Mouse (Mus musculus) heart, postnatal 0 days (tissue): Measurements from ENCODE around the gene Spns2. TPM values are rescaled to one million over a fixed set of nuclear protein-coding genes. Genes with fewer than 3 reads are reported as not detected.

ENCODE experiments used
- ATAC-seq: fragments of 200-750 bp; cut with Nextera tagmentation; 2 replicates; pipeline ENCODE4 v1.8.0; 2017; ENCODE audit warnings: low read depth, moderate number of reproducible peaks, moderate library complexity; ENCODE audit not compliant: insufficient read depth
- DNase-seq: peaks from one replicate; pipeline ENCODE4 v3.0.0-alpha.2; 2016; ENCODE audit warnings: low spot score
- H3K27ac ChIP-seq: fragments of 300-500 bp; sonication (generic); 2 replicates; pipeline ENCODE4 v1.5.1; 2014; ENCODE audit warnings: low read depth, mild to moderate bottlenecking
- H3K27me3 ChIP-seq: fragments of 300-500 bp; sonication (generic); 2 replicates; pipeline ENCODE4 v1.6.1; 2014; ENCODE audit warnings: low read length, mixed read lengths; ENCODE audit not compliant: control insufficient read depth, insufficient read depth
- H3K36me3 ChIP-seq: fragments of 300-500 bp; sonication (generic); replicated peaks from 2 replicates; pipeline ENCODE4 v1.6.1; 2014; ENCODE audit warnings: low read length, mixed read lengths; ENCODE audit not compliant: control insufficient read depth, insufficient read depth
- H3K4me1 ChIP-seq: fragments of 300-500 bp; sonication (generic); 2 replicates; pipeline ENCODE4 v1.6.1; 2014; ENCODE audit warnings: antibody characterized with exemption; ENCODE audit not compliant: control insufficient read depth, insufficient read depth
- H3K4me2 ChIP-seq: fragments of 300-500 bp; sonication (generic); 2 replicates; pipeline ENCODE4 v1.6.1; 2014; ENCODE audit warnings: low read depth, mild to moderate bottlenecking, low read length, moderate library complexity
- H3K4me3 ChIP-seq: fragments of 300-500 bp; sonication (generic); 2 replicates; pipeline ENCODE4 v1.5.1; 2014; ENCODE audit warnings: low read depth, low read length
- H3K9ac ChIP-seq: fragments of 300-500 bp; sonication (generic); replicated peaks from 2 replicates; pipeline ENCODE4 v1.6.1; 2014; ENCODE audit warnings: low read depth, low read length, mixed read lengths
- H3K9me3 ChIP-seq: fragments of 300-500 bp; sonication (generic); replicated peaks from 2 replicates; pipeline ENCODE4 v1.6.1; 2016; ENCODE audit warnings: low read length; ENCODE audit not compliant: control insufficient read depth
- CTCF ChIP-seq: IDR thresholded peaks from 2 replicates; pipeline ENCODE4 v1.5.1; 2016; ENCODE audit warnings: antibody characterized with exemption, control low read depth, low read depth
- EP300 ChIP-seq: IDR thresholded peaks from 2 replicates; pipeline ENCODE4 v1.6.1; 2016; ENCODE audit warnings: antibody characterized with exemption, low read depth
- WGBS: fragments of 180-500 bp; shearing (Covaris S2); extraction: QIAGEN DNeasy Blood & Tissue Kit; methylation state at CpG from one replicate; pipeline ENCODE4 v1.1.7; 2014; 5-methylcytosine and 5-hydroxymethylcytosine counted together
- polyA plus RNA-seq: library from polyadenylated mRNA; unstranded; fragments of >200 nt; fragmentation: Nextera tagmentation; extraction: Ambion mirVana; gene quantifications from 2 replicates; pipeline ENCODE4 v1.2.1, GENCODE M21; 2015
- total RNA-seq: library from RNA; depleted of rRNA; stranded (reverse); fragments of >200 nt; gene quantifications from 2 replicates; pipeline ENCODE4 v1.2.3, GENCODE M21; 2014; ENCODE audit warnings: low replicate concordance

Gene Spns2
- total and polyA plus RNA-seq, 2 experiments from 2014 or later: 2.9 to 44.2 TPM

- 77% methylated on average over 5 of the region's 5 CpGs for WGBS
- peaks cover 7% of the 10 kb centered on the region for H3K4me1 ChIP-seq
Observed at GRCm38 (mm10) chr11:72508651-72509050, 18.9 kb upstream of the Spns2 start.

GRCm38 (mm10) chr11:72507651-72508050, 17.9 kb upstream of the Spns2 start:
- Histone ChIP-seq H3K9me3 (no peaks in the 10 kb centered on the region), H3K4me2 (no peak overlapping the region), H3K4me1 (peaks cover 7% of the 10 kb centered on the region), H3K9ac (no peak overlapping the region), H3K27me3 (no peaks in the 10 kb centered on the region), H3K4me3 (no peak overlapping the region), H3K27ac (no peak overlapping the region), H3K36me3 (no peaks in the 10 kb centered on the region)
- no peak for DNase-seq
- no peak for ATAC-seq
- no peak for TF ChIP-seq CTCF

More at GRCm38 (mm10) chr11:72508651-72509050, 18.9 kb upstream of the Spns2 start:
- H3K27ac ChIP-seq: no peak overlapping the region
- no peaks in the 10 kb centered on the region for H3K27me3 ChIP-seq
- DNase-seq: no peak
- no peak overlapping the region for H3K4me3 ChIP-seq
- no peaks in the 10 kb centered on the region for H3K36me3 ChIP-seq
- no peak overlapping the region for H3K4me2 ChIP-seq
- no peak for ATAC-seq
- no peaks in the 10 kb centered on the region for H3K9me3 ChIP-seq
- no peak for TF ChIP-seq EP300
- no peak for TF ChIP-seq CTCF
- no peak overlapping the region for H3K9ac ChIP-seq

GRCm38 (mm10) chr11:72504016-72504797, 14.5 kb upstream of the Spns2 start:
- Histone ChIP-seq H3K9ac (no peak overlapping the region), H3K4me3 (no peak overlapping the region), H3K27ac (no peak overlapping the region), H3K4me2 (no peak overlapping the region), H3K9me3 (no peaks in the 10 kb centered on the region), H3K27me3 (no peaks in the 10 kb centered on the region), H3K36me3 (no peaks in the 10 kb centered on the region), H3K4me1 (peaks cover 11% of the 10 kb centered on the region)
- TF ChIP-seq EP300 (no peak), CTCF (no peak)
- WGBS: 42% methylated on average over 10 of the region's 10 CpGs
- DNase-seq (no peak), ATAC-seq (no peak)

GRCm38 (mm10) chr11:72503501-72503921, 13.8 kb upstream of the Spns2 start:
- Histone ChIP-seq H3K4me1 (peaks cover 11% of the 10 kb centered on the region), H3K4me3 (no peak overlapping the region), H3K27me3 (no peaks in the 10 kb centered on the region), H3K27ac (no peak overlapping the region), H3K4me2 (no peak overlapping the region), H3K36me3 (no peaks in the 10 kb centered on the region), H3K9ac (no peak overlapping the region), H3K9me3 (no peaks in the 10 kb centered on the region)
- DNase-seq (no peak), ATAC-seq (no peak)
- whole genome bisulfite sequencing: 62% methylated on average over 5 of the region's 5 CpGs
- no peak for TF ChIP-seq EP300
- no peak for TF ChIP-seq CTCF

- no peak overlapping the region for H3K27ac ChIP-seq
- H3K36me3 ChIP-seq: no peaks in the 10 kb centered on the region
- ATAC-seq: no peak
- no peaks in the 10 kb centered on the region for H3K27me3 ChIP-seq
- H3K4me3 ChIP-seq: no peak overlapping the region
- H3K4me2 ChIP-seq: no peak overlapping the region
- 45% methylated on average over 8 of the region's 8 CpGs for WGBS
- H3K9ac ChIP-seq: no peak overlapping the region
- peaks cover 11% of the 10 kb centered on the region for H3K4me1 ChIP-seq
- no peak for DNase-seq
- H3K9me3 ChIP-seq: no peaks in the 10 kb centered on the region
- no peak for TF ChIP-seq EP300
- TF ChIP-seq CTCF: no peak
Observed at GRCm38 (mm10) chr11:72502236-72502635, 12.5 kb upstream of the Spns2 start.
